Mouse (Mus musculus) G1E (cell line): ENCODE data around the gene Csdc2.

ENCODE experiments used
- CTCF ChIP-seq: IDR thresholded peaks from 2 replicates; pipeline ENCODE4 v1.5.1; 2012; ENCODE audit warnings: low read depth, low read length, inconsistent platforms, mixed read lengths
- GATA1 ChIP-seq: IDR thresholded peaks from 2 replicates; pipeline ENCODE4 v1.6.1; 2012; ENCODE audit warnings: borderline replicate concordance, low read length, inconsistent platforms, mixed read lengths
- GATA2 ChIP-seq: IDR thresholded peaks from 2 replicates; pipeline ENCODE4 v1.6.1; 2012; ENCODE audit warnings: low read depth, low read length, inconsistent platforms, borderline replicate concordance
- POLR2AphosphoS5 ChIP-seq: IDR thresholded peaks from 2 replicates; pipeline ENCODE4 v1.6.1; 2012; ENCODE audit warnings: low read depth, low read length, inconsistent platforms; ENCODE audit not compliant: insufficient replicate concordance
- TAL1 ChIP-seq: conservative IDR thresholded peaks from 2 replicates; pipeline ENCODE4 v1.6.1; 2012; ENCODE audit warnings: low read depth, low read length, inconsistent platforms, mixed read lengths

DNA sequence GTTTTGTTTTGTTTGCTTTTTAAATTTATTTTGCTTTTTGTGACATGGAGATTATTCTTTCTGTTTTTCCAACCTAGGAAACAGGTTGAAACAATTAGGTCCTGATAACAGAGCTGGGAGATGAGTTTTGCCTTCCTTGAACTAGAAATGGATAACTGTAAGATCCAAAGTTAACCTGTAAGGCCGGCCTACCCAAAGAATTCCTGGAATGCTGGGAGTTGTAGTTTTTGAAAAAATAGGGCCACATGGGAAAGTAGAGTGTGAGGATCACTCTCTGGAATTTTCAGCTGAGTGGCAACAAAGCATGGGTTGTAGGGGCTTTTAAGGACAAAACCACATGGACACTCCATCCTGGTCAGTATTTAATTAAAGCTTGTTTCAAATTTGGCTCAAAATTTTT is 45.6 kb downstream of the Csdc2 start:
- TF ChIP-seq CTCF = no peak
- no peak for TF ChIP-seq GATA1
- TF ChIP-seq GATA2 = no peak
- TF ChIP-seq TAL1 = no peak
- no peak for TF ChIP-seq POLR2AphosphoS5
